Mouse (Mus musculus): Measurements from ENCODE around the gene Krtap19-3. TPM values are rescaled to one million over a fixed set of nuclear protein-coding genes. Genes with fewer than 3 reads are reported as not detected.

Gene Krtap19-3
- polyA plus RNA-seq (2015; fragmentation: Nextera tagmentation; extraction: Ambion mirVana) = not detected in 2 replicates

DNA sequence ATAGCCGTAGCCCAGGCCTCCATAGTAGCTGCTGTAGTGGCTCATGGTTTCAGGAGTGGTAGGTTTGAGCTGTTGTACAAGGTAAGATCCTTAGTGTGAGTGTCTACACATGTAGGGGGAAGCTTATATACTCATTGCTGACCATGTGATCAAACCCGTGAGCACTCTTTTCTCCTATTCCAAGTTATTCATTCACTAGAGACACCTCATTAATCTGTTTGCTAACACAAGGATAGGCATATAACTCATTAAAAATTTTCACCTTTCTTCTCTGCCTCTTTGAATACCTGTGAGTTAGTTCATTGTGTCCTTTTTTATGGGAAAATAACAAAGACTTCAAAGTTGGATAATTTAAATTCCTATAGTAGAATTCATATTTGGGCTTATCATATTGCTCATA is at the start of gene Krtap19-3:
Gene Krtap19-3 (minus strand): TSS at position 101 of the 400 bp plus-strand sequence.
- Histone ChIP-seq H3K27me3 (ENCODE audit: control insufficient read depth, insufficient read depth, low read depth, low read length) (no peaks in the 10 kb centered on the region), H3K4me2 (ENCODE audit: low read depth, low read length) (no peak within 1 kb of the TSS), H3K9ac (ENCODE audit: low read depth, low read length) (no peak within 1 kb of the TSS), H3K27ac (ENCODE audit: low read length) (no peak within 1 kb of the TSS), H3K4me3 (ENCODE audit: low read depth, low read length) (no peak within 1 kb of the TSS), H3K4me1 (ENCODE audit: control insufficient read depth, low read depth, low read length) (no peaks in the 10 kb centered on the region), H3K9me3 (replicated peaks; ENCODE audit: control insufficient read depth, low read length) (no peaks in the 10 kb centered on the region), H3K36me3 (ENCODE audit: control insufficient read depth, insufficient read depth) (no peaks in the 10 kb centered on the region)
- 57% methylated on average over 2 of the region's 2 CpGs for WGBS (ENCODE audit: insufficient replicate concordance)
- ATAC-seq (ENCODE audit: low read depth) = no peak

DNA sequence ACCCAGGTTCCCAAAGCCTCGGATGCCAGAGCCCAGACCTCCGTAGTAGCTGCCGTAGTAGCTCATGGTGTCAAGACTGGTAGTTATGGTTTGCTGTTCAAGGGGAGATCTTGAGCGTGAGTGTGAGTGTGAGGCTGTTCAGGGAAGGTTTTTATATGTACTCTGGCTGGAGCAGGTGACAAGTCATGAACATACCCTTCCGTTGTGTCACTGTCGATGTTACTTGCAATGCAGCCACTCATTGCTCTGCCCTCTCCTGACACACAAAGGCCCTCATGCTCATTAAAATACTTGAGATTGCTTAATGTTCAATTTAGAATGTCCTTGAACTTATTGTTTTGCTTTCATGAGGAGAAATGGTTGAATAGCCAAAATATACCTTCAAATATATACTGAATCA is 18.5 kb upstream of the Krtap19-3 start, which contains the start of gene Krtap19-5:
Gene Krtap19-5 (minus strand): TSS at position 101 of the 400 bp plus-strand sequence.
- no peak for ATAC-seq (ENCODE audit: low read depth)
- no peak within 1 kb of the TSS for H3K4me2 ChIP-seq (ENCODE audit: low read depth, low read length)
- no peaks in the 10 kb centered on the region for H3K4me1 ChIP-seq (ENCODE audit: control insufficient read depth, low read depth, low read length)
- WGBS (ENCODE audit: insufficient replicate concordance) = 68% methylated on average over 6 of the region's 6 CpGs
- no peak within 1 kb of the TSS for H3K4me3 ChIP-seq (ENCODE audit: low read depth, low read length)
- no peaks in the 10 kb centered on the region for H3K27me3 ChIP-seq (ENCODE audit: control insufficient read depth, insufficient read depth, low read depth, low read length)
- H3K9me3 ChIP-seq (replicated peaks; ENCODE audit: control insufficient read depth, low read length) = no peaks in the 10 kb centered on the region
- H3K9ac ChIP-seq (ENCODE audit: low read depth, low read length) = no peak within 1 kb of the TSS
- H3K27ac ChIP-seq (ENCODE audit: low read length) = no peak within 1 kb of the TSS
- H3K36me3 ChIP-seq (ENCODE audit: control insufficient read depth, insufficient read depth) = no peaks in the 10 kb centered on the region

DNA sequence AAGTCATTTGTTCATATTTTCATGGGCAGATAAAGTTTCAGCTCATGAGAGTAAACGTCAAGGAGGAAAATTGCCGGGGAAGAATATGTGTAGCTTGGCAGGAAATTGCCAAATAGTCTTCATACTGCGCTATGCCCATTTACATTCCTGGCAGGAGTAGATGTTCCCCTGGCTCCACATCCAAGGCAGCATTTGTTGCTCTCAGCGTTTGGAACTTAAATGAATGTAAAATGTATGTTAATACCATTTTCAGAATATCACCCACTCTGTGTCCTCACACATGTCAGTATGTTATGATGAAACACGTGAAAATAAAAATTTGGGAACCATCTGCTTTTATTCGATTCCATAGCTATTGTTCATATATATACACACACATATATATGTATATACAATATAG is 9.0 kb upstream of the Krtap19-3 start:
- no peak overlapping the region for H3K4me2 ChIP-seq (ENCODE audit: low read depth, low read length)
- H3K4me3 ChIP-seq (ENCODE audit: low read depth, low read length) = no peak overlapping the region
- H3K9ac ChIP-seq (ENCODE audit: low read depth, low read length) = no peak overlapping the region
- no peaks in the 10 kb centered on the region for H3K9me3 ChIP-seq (replicated peaks; ENCODE audit: control insufficient read depth, low read length)
- H3K36me3 ChIP-seq (ENCODE audit: control insufficient read depth, insufficient read depth) = no peaks in the 10 kb centered on the region
- H3K27me3 ChIP-seq (ENCODE audit: control insufficient read depth, insufficient read depth, low read depth, low read length) = no peaks in the 10 kb centered on the region
- H3K4me1 ChIP-seq (ENCODE audit: control insufficient read depth, low read depth, low read length) = no peaks in the 10 kb centered on the region
- 66% methylated on average over 6 of the region's 6 CpGs for WGBS (ENCODE audit: insufficient replicate concordance)
- no peak for ATAC-seq (ENCODE audit: low read depth)
- no peak overlapping the region for H3K27ac ChIP-seq (ENCODE audit: low read length)

DNA sequence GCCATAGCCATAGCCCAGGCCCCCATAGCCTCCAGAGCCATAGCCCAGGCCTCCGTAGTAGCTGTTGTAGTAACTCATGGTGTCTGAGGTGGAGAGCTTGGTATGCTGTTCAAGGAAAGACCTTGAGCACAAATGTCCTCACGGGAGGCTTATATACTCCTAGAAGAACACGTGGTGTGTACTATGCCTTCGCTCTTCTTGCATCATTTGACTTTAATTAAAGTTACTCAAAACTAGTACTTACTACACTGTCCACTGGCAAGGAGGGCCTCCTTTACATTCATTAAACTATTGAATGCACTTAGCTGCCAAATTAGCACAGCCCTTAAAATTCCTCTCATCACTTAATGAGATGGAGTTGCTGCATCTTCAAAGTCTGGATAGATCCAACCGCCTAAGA is 7.2 kb upstream of the Krtap19-3 start, which contains the start of gene Krtap19-4:
Gene Krtap19-4 (minus strand): TSS at position 101 of the 400 bp plus-strand sequence.
- no peak for ATAC-seq (ENCODE audit: low read depth)
- WGBS (ENCODE audit: insufficient replicate concordance) = 65% methylated on average over 5 of the region's 5 CpGs

DNA sequence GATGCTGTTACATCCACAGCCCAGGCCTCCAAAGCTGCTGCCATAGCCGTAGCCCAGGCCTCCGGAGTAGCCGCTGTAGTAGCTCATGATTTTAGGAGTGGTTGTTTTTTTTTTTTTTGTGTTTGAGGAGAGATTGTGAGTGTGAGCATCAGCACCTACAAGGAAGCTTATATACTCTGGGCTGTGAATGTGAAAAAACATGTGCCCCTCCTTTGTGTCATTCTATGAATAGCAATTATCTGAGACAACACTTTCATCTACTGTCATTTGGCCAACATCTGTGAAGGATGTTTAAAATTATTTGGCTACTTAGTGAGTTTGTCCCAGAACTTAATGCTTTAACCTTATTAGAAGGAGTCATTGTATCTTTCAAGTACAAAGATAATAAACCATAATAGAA is 3.7 kb downstream of the Krtap19-3 start, which contains the start of gene Krtap19-2:
Gene Krtap19-2 (minus strand): TSS at position 101 of the 400 bp plus-strand sequence.
- ATAC-seq (ENCODE audit: low read depth) = no peak
- no peaks in the 10 kb centered on the region for H3K4me1 ChIP-seq (ENCODE audit: control insufficient read depth, low read depth, low read length)
- WGBS (ENCODE audit: insufficient replicate concordance) = 89% methylated on average over 3 of the region's 3 CpGs
- H3K4me3 ChIP-seq (ENCODE audit: low read depth, low read length) = no peak within 1 kb of the TSS
- H3K9me3 ChIP-seq (replicated peaks; ENCODE audit: control insufficient read depth, low read length) = no peaks in the 10 kb centered on the region
- H3K36me3 ChIP-seq (ENCODE audit: control insufficient read depth, insufficient read depth) = no peaks in the 10 kb centered on the region
- H3K4me2 ChIP-seq (ENCODE audit: low read depth, low read length) = no peak within 1 kb of the TSS
- H3K9ac ChIP-seq (ENCODE audit: low read depth, low read length) = no peak within 1 kb of the TSS
- H3K27ac ChIP-seq (ENCODE audit: low read length) = no peak within 1 kb of the TSS
- H3K27me3 ChIP-seq (ENCODE audit: control insufficient read depth, insufficient read depth, low read depth, low read length) = no peaks in the 10 kb centered on the region

More for the DNA sequence above, 7.2 kb upstream of the Krtap19-3 start, which contains the start of gene Krtap19-4:
- H3K36me3 ChIP-seq (ENCODE audit: control insufficient read depth, insufficient read depth) = no peaks in the 10 kb centered on the region
- H3K4me3 ChIP-seq (ENCODE audit: low read depth, low read length) = no peak within 1 kb of the TSS
- H3K27me3 ChIP-seq (ENCODE audit: control insufficient read depth, insufficient read depth, low read depth, low read length) = no peaks in the 10 kb centered on the region
- H3K4me2 ChIP-seq (ENCODE audit: low read depth, low read length) = no peak within 1 kb of the TSS
- H3K9me3 ChIP-seq (replicated peaks; ENCODE audit: control insufficient read depth, low read length) = no peaks in the 10 kb centered on the region
- no peak within 1 kb of the TSS for H3K9ac ChIP-seq (ENCODE audit: low read depth, low read length)
- no peak within 1 kb of the TSS for H3K27ac ChIP-seq (ENCODE audit: low read length)
- H3K4me1 ChIP-seq (ENCODE audit: control insufficient read depth, low read depth, low read length) = no peaks in the 10 kb centered on the region

DNA sequence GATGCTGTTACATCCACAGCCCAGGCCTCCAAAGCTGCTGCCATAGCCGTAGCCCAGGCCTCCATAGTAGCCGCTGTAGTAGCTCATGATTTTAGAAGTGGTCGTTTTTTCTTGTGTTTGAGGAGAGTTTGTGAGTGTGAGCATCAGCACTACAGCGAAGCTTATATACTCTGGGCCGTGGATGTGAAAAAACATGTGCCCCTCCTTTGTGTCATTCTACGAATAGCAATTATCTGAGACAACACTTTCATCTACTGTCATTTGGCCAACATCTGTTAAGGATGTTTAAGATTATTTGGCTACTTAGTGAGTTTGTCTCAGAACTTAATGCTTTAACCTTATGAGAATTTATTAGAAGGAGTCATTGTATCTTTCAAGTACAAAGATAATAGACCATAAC is 8.5 kb downstream of the Krtap19-3 start, which contains the start of gene Krtap19-1:
Gene Krtap19-1 (minus strand): TSS at position 101 of the 400 bp plus-strand sequence.
- no peak within 1 kb of the TSS for H3K4me2 ChIP-seq (ENCODE audit: low read depth, low read length)
- no peak within 1 kb of the TSS for H3K4me3 ChIP-seq (ENCODE audit: low read depth, low read length)
- H3K9ac ChIP-seq (ENCODE audit: low read depth, low read length) = no peak within 1 kb of the TSS
- H3K9me3 ChIP-seq (replicated peaks; ENCODE audit: control insufficient read depth, low read length) = no peaks in the 10 kb centered on the region
- no peaks in the 10 kb centered on the region for H3K4me1 ChIP-seq (ENCODE audit: control insufficient read depth, low read depth, low read length)
- H3K27me3 ChIP-seq (ENCODE audit: control insufficient read depth, insufficient read depth, low read depth, low read length) = no peaks in the 10 kb centered on the region
- no peaks in the 10 kb centered on the region for H3K36me3 ChIP-seq (ENCODE audit: control insufficient read depth, insufficient read depth)
- H3K27ac ChIP-seq (ENCODE audit: low read length) = no peak within 1 kb of the TSS
- WGBS (ENCODE audit: insufficient replicate concordance) = 68% methylated on average over 6 of the region's 6 CpGs
- no peak for ATAC-seq (ENCODE audit: low read depth)

DNA sequence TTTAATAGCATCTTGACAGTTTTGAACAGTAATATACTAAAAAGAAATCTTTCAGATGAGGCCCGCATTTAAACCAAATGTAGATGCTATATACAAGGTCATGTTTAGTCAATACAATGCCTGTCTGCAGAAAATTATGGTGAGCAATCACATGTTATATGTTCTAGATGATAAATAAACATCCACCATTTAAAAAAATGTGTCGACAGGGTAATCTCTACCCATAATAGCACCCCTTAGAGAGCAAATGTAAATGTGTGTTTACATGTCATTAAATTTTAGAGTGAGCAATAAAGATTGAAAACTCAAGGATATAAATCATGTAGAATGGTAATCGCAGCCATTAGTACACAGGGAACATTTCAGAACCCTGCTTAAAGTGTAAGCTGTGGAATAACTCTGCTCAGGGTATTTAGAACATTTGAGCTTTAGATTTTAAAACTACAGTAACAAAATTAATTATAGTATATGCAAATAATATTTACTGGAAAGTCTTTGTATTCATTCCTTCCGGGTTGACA is 12.9 kb downstream of the Krtap19-3 start:
- no peaks in the 10 kb centered on the region for H3K27me3 ChIP-seq (ENCODE audit: control insufficient read depth, insufficient read depth, low read depth, low read length)
- no peak overlapping the region for H3K9ac ChIP-seq (ENCODE audit: low read depth, low read length)
- no peaks in the 10 kb centered on the region for H3K9me3 ChIP-seq (replicated peaks; ENCODE audit: control insufficient read depth, low read length)
- no peaks in the 10 kb centered on the region for H3K4me1 ChIP-seq (ENCODE audit: control insufficient read depth, low read depth, low read length)
- no peak overlapping the region for H3K4me2 ChIP-seq (ENCODE audit: low read depth, low read length)
- no peak overlapping the region for H3K4me3 ChIP-seq (ENCODE audit: low read depth, low read length)
- H3K36me3 ChIP-seq (ENCODE audit: control insufficient read depth, insufficient read depth) = no peaks in the 10 kb centered on the region
- no peak overlapping the region for H3K27ac ChIP-seq (ENCODE audit: low read length)
- WGBS (ENCODE audit: insufficient replicate concordance) = 64% methylated on average over 4 of the region's 4 CpGs
- no peak for ATAC-seq (ENCODE audit: low read depth)

DNA sequence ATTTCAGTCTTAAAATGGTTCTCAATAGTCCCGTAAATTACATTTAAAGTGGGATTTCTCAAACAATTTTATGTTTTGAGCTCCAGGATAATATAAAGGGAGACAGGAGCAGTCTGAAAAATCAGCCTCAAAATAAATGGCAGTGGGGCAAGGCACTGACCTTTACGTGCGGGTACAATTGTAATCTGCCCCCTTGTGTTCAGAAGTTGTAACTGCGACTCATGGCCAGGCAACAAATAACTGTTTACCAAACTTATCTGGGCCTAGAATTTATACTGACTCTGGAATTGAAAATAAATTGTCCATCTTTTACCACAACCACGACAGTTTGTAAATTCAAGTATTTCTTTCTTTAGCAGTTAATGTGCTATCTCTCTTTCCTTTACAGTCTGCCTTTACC is 26.4 kb downstream of the Krtap19-3 start:
- WGBS (ENCODE audit: insufficient replicate concordance) = 14% methylated on average over 5 of the region's 5 CpGs
- ATAC-seq (ENCODE audit: low read depth) = no peak

DNA sequence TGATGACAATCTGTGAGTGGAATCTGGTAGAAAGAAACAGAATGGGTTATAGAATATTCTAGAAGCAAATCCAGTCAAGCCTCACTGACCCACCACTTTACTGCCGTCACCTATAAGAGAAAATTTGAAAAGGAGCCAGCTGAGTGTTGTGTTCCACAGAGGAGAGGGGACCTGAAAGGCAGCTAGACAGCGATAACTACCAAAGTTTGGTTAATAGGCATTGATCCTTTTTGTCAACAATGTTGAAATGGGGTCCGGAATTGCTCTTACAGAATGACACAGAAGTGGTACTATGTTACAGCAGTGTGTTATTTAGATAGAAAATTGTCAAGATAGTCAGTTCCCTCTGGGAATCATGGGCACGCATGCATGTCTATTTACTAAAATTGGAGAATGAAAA is 29.3 kb downstream of the Krtap19-3 start:
- H3K9me3 ChIP-seq (replicated peaks; ENCODE audit: control insufficient read depth, low read length) = no peaks in the 10 kb centered on the region
- H3K27ac ChIP-seq (ENCODE audit: low read length) = no peak overlapping the region
- ATAC-seq (ENCODE audit: low read depth) = peak; percentile 54
- H3K4me1 ChIP-seq (ENCODE audit: control insufficient read depth, low read depth, low read length) = no peaks in the 10 kb centered on the region
- no peak overlapping the region for H3K9ac ChIP-seq (ENCODE audit: low read depth, low read length)
- 52% methylated on average over 4 of the region's 4 CpGs for WGBS (ENCODE audit: insufficient replicate concordance)
- H3K4me3 ChIP-seq (ENCODE audit: low read depth, low read length) = no peak overlapping the region
- H3K4me2 ChIP-seq (ENCODE audit: low read depth, low read length) = no peak overlapping the region
- H3K36me3 ChIP-seq (ENCODE audit: control insufficient read depth, insufficient read depth) = no peaks in the 10 kb centered on the region
- H3K27me3 ChIP-seq (ENCODE audit: control insufficient read depth, insufficient read depth, low read depth, low read length) = no peaks in the 10 kb centered on the region

More for the DNA sequence above, 26.4 kb downstream of the Krtap19-3 start:
- Histone ChIP-seq H3K4me3 (ENCODE audit: low read depth, low read length) (no peak overlapping the region), H3K9ac (ENCODE audit: low read depth, low read length) (no peak overlapping the region), H3K36me3 (ENCODE audit: control insufficient read depth, insufficient read depth) (no peaks in the 10 kb centered on the region), H3K27me3 (ENCODE audit: control insufficient read depth, insufficient read depth, low read depth, low read length) (no peaks in the 10 kb centered on the region), H3K27ac (ENCODE audit: low read length) (no peak overlapping the region), H3K9me3 (replicated peaks; ENCODE audit: control insufficient read depth, low read length) (no peaks in the 10 kb centered on the region), H3K4me2 (ENCODE audit: low read depth, low read length) (no peak overlapping the region), H3K4me1 (ENCODE audit: control insufficient read depth, low read depth, low read length) (no peaks in the 10 kb centered on the region)

Data from liver, embryonic 16.5 days (tissue).